Mouse (Mus musculus) neural tube, embryonic 13.5 days (tissue): ENCODE data around the gene Bcor. TPM values are rescaled to one million over a fixed set of nuclear protein-coding genes. Genes with fewer than 3 reads are reported as not detected.
A peak's percentile ranks its signal among the peaks of the same experiment; 100 is the strongest.

Source experiments
- ATAC-seq: fragments of 200-750 bp; cut with Nextera tagmentation; 2 replicates; pipeline ENCODE4 v1.8.0; 2017; ENCODE audit warnings: low read depth, mild to moderate bottlenecking, moderate TSS enrichment, moderate library complexity
- H3K27ac ChIP-seq: fragments of 300-500 bp; sonication (generic); replicated peaks from 2 replicates; pipeline ENCODE4 v1.5.1; 2015; ENCODE audit warnings: moderate library complexity, mild to moderate bottlenecking, inconsistent platforms
- H3K27me3 ChIP-seq: fragments of 300-500 bp; sonication (generic); 2 replicates; pipeline ENCODE4 v1.6.1; 2015; ENCODE audit warnings: mild to moderate bottlenecking, inconsistent platforms
- H3K36me3 ChIP-seq: fragments of 300-500 bp; sonication (generic); 2 replicates; pipeline ENCODE4 v1.6.1; 2015; ENCODE audit warnings: mild to moderate bottlenecking, inconsistent platforms
- H3K4me1 ChIP-seq: fragments of 300-500 bp; sonication (generic); replicated peaks from 2 replicates; pipeline ENCODE4 v1.6.1; 2015; ENCODE audit warnings: inconsistent platforms
- H3K4me2 ChIP-seq: fragments of 300-500 bp; sonication (generic); 2 replicates; pipeline ENCODE4 v1.6.1; 2015; ENCODE audit warnings: inconsistent platforms, mild to moderate bottlenecking, moderate library complexity
- H3K4me3 ChIP-seq: fragments of 300-500 bp; sonication (generic); 2 replicates; pipeline ENCODE4 v1.5.1; 2015; ENCODE audit warnings: mild to moderate bottlenecking, inconsistent platforms
- H3K9ac ChIP-seq: fragments of 300-500 bp; sonication (generic); 2 replicates; pipeline ENCODE4 v1.6.1; 2015; ENCODE audit warnings: moderate library complexity, mild to moderate bottlenecking, inconsistent platforms
- H3K9me3 ChIP-seq: fragments of 300-500 bp; sonication (generic); 2 replicates; pipeline ENCODE4 v1.6.1; 2016; ENCODE audit warnings: inconsistent platforms
- WGBS: fragments of 180-500 bp; shearing (Covaris S2); methylation state at CpG from one replicate; pipeline ENCODE4 v1.1.7; 2015; 5-methylcytosine and 5-hydroxymethylcytosine counted together
- polyA plus RNA-seq: library from polyadenylated mRNA; unstranded; fragments of >200 nt; fragmentation: Nextera tagmentation; extraction: Ambion mirVana; gene quantifications from 2 replicates; pipeline ENCODE4 v1.2.1, GENCODE M21; 2015

The Bcor gene
- polyA plus RNA-seq, 1 experiment from 2014 or later, result 18.4 TPM

DNA sequence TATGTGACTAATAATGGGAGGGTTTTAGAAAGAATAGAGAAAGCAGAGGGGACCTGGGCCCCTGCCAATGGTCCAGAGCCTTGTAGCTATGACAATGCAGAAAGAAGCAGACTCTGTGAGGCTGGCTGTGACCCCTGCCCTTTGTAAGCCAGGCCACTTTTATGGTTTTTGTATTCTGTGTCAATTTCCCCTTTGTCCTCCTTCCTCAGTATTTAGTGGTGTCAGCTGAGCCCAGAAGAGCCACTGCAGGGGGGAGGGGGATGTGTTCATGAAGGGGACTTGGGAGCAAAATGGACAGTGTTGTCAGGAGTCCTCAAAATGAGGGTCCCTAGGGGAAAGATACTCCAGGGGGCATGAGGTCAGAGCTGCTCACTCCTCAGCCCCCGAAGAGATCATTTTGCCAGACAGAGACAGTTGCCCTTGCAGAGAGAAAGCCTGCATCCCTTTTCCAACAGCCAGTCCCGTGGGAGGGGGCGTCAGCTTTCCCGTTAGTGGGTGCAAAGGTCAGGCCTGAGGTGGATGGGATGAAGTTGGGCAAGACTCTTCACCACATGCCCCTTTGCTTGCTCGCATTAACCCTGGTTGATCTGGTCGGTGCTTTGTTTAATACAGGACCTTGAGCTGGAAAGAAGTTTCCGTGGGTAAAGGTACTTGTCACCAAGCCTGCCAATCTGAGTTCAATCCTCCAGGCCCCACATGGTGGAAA, 171.8 kb downstream of the Bcor start:
- no peaks in the 10 kb centered on the region for H3K36me3 ChIP-seq
- no peak overlapping the region for H3K4me2 ChIP-seq
- 38% methylated on average over 7 of the region's 7 CpGs for WGBS
- H3K9ac ChIP-seq, result no peak overlapping the region
- H3K27ac ChIP-seq, result 0 out of 2 replicates have a peak overlapping the region, but pooled peaks have one; percentile 52
- no peak for ATAC-seq
- H3K4me3 ChIP-seq, result no peak overlapping the region
- no peaks in the 10 kb centered on the region for H3K9me3 ChIP-seq
- no peaks in the 10 kb centered on the region; the same call in 1 of the 2 replicates for H3K4me1 ChIP-seq
- H3K27me3 ChIP-seq, result peaks cover 12% of the 10 kb centered on the region; the same call in 1 of the 2 replicates

GRCm38 (mm10) chrX:11987602-11988001, 172.6 kb downstream of the Bcor start:
- Histone ChIP-seq H3K27ac (no peak overlapping the region), H3K4me2 (no peak overlapping the region), H3K4me1 (no peaks in the 10 kb centered on the region; the same call in 1 of the 2 replicates), H3K9ac (no peak overlapping the region), H3K36me3 (no peaks in the 10 kb centered on the region), H3K4me3 (no peak overlapping the region), H3K9me3 (no peaks in the 10 kb centered on the region), H3K27me3 (peaks cover 12% of the 10 kb centered on the region; the same call in 1 of the 2 replicates)
- no peak for ATAC-seq
- 35% methylated on average over 7 of the region's 7 CpGs for WGBS
